Mouse (Mus musculus) midbrain, postnatal 0 days (tissue): ENCODE results near the gene Brca1. TPM values are rescaled to one million over a fixed set of nuclear protein-coding genes. Genes with fewer than 3 reads are reported as not detected.

Experiments used
- ATAC-seq: fragments of 200-750 bp; cut with Nextera tagmentation; 2 replicates; pipeline ENCODE4 v1.8.0; 2017; ENCODE audit warnings: moderate number of reproducible peaks, mild to moderate bottlenecking, moderate TSS enrichment, moderate library complexity; ENCODE audit not compliant: low FRiP score
- DNase-seq: peaks from one replicate; pipeline ENCODE4 v3.0.0-alpha.2; 2015; ENCODE audit warnings: low spot score
- H3K27ac ChIP-seq: fragments of 300-500 bp; sonication (generic); 2 replicates; pipeline ENCODE4 v1.5.1; 2014; ENCODE audit warnings: low read depth, mild to moderate bottlenecking, low read length, mixed read lengths
- H3K27me3 ChIP-seq: fragments of 300-500 bp; sonication (generic); 2 replicates; pipeline ENCODE4 v1.6.1; 2014; ENCODE audit warnings: low read length, control low read depth, mixed read lengths; ENCODE audit not compliant: insufficient read depth
- H3K36me3 ChIP-seq: fragments of 300-500 bp; sonication (generic); 2 replicates; pipeline ENCODE4 v1.6.1; 2014; ENCODE audit warnings: low read length, control low read depth, mixed read lengths; ENCODE audit not compliant: insufficient read depth
- H3K4me1 ChIP-seq: fragments of 300-500 bp; sonication (generic); 2 replicates; pipeline ENCODE4 v1.6.1; 2014; ENCODE audit warnings: mild to moderate bottlenecking, control low read depth, antibody characterized with exemption, low read length, mixed read lengths; ENCODE audit not compliant: insufficient read depth
- H3K4me2 ChIP-seq: fragments of 300-500 bp; sonication (generic); 2 replicates; pipeline ENCODE4 v1.6.1; 2014; ENCODE audit warnings: low read depth, mild to moderate bottlenecking, low read length, mixed read lengths; ENCODE audit not compliant: poor library complexity, severe bottlenecking
- H3K4me3 ChIP-seq: fragments of 300-500 bp; sonication (generic); 2 replicates; pipeline ENCODE4 v1.5.1; 2014; ENCODE audit warnings: low read depth, mild to moderate bottlenecking, low read length, moderate library complexity
- H3K9ac ChIP-seq: fragments of 300-500 bp; sonication (generic); replicated peaks from 2 replicates; pipeline ENCODE4 v1.6.1; 2014; ENCODE audit warnings: mild to moderate bottlenecking, low read length, moderate library complexity, mixed read lengths; ENCODE audit not compliant: poor library complexity, severe bottlenecking
- H3K9me3 ChIP-seq: fragments of 300-500 bp; sonication (generic); 2 replicates; pipeline ENCODE4 v1.6.1; 2016; ENCODE audit warnings: low read length, control low read depth
- CTCF ChIP-seq: IDR thresholded peaks from 2 replicates; pipeline ENCODE4 v1.5.1; 2016; ENCODE audit warnings: antibody characterized with exemption, mild to moderate bottlenecking
- WGBS: fragments of 180-500 bp; shearing (Covaris S2); extraction: QIAGEN DNeasy Blood & Tissue Kit; methylation state at CpG from one replicate; pipeline ENCODE4 v1.1.7; 2014; 5-methylcytosine and 5-hydroxymethylcytosine counted together
- polyA plus RNA-seq: library from polyadenylated mRNA; unstranded; fragments of >200 nt; fragmentation: Nextera tagmentation; extraction: Ambion mirVana; gene quantifications from 2 replicates; pipeline ENCODE4 v1.2.1, GENCODE M21; 2015
- total RNA-seq: library from RNA; depleted of rRNA; stranded (reverse); fragments of >200 nt; gene quantifications from 2 replicates; pipeline ENCODE4 v1.2.3, GENCODE M21; 2014

Brca1 gene
- total and polyA plus RNA-seq, 2 experiments from 2014 or later, result 0.84 to 2.8 TPM

GRCm38 (mm10) chr11:101548526-101548925 is 3.2 kb downstream of the Brca1 start:
- no peak for DNase-seq
- Histone ChIP-seq H3K27me3 (no peaks in the 10 kb centered on the region), H3K27ac (no peak overlapping the region), H3K4me3 (no peak overlapping the region), H3K9ac (no peak overlapping the region), H3K9me3 (no peaks in the 10 kb centered on the region), H3K36me3 (no peaks in the 10 kb centered on the region), H3K4me1 (peaks cover 1% of the 10 kb centered on the region; the same call in 1 of the 2 replicates), H3K4me2 (no peak overlapping the region)
- no peak for ATAC-seq
- no peak for TF ChIP-seq CTCF

- Histone ChIP-seq H3K36me3 (no peaks in the 10 kb centered on the region), H3K4me1 (no peaks in the 10 kb centered on the region), H3K9me3 (no peaks in the 10 kb centered on the region), H3K27me3 (no peaks in the 10 kb centered on the region), H3K9ac (no peak overlapping the region), H3K4me3 (no peak overlapping the region), H3K27ac (no peak overlapping the region), H3K4me2 (no peak overlapping the region)
- ATAC-seq, result no peak
- 82% methylated on average over 1 of the region's 1 CpGs for WGBS
- no peak for DNase-seq
- no peak for TF ChIP-seq CTCF
Observed at GRCm38 (mm10) chr11:101544132-101544531, 7.6 kb downstream of the Brca1 start.

GRCm38 (mm10) chr11:101543533-101543932 is 8.2 kb downstream of the Brca1 start:
- H3K4me2 ChIP-seq, result no peak overlapping the region
- H3K9me3 ChIP-seq, result no peaks in the 10 kb centered on the region
- ATAC-seq (no peak), DNase-seq (no peak)
- no peaks in the 10 kb centered on the region for H3K36me3 ChIP-seq
- WGBS, result 84% methylated on average over 9 of the region's 9 CpGs
- H3K9ac ChIP-seq, result no peak overlapping the region
- no peaks in the 10 kb centered on the region for H3K4me1 ChIP-seq
- H3K27me3 ChIP-seq, result no peaks in the 10 kb centered on the region
- H3K4me3 ChIP-seq, result no peak overlapping the region
- H3K27ac ChIP-seq, result no peak overlapping the region
- no peak for TF ChIP-seq CTCF

GRCm38 (mm10) chr11:101526686-101527085 is 25.1 kb downstream of the Brca1 start:
- DNase-seq (no peak), ATAC-seq (no peak)
- Histone ChIP-seq H3K27me3 (no peaks in the 10 kb centered on the region), H3K4me1 (no peaks in the 10 kb centered on the region), H3K4me2 (no peak overlapping the region), H3K4me3 (no peak overlapping the region), H3K36me3 (no peaks in the 10 kb centered on the region), H3K9me3 (no peaks in the 10 kb centered on the region), H3K9ac (no peak overlapping the region), H3K27ac (no peak overlapping the region)
- WGBS, result 89% methylated on average over 4 of the region's 4 CpGs
- no peak for TF ChIP-seq CTCF

- Histone ChIP-seq H3K4me2 (no peak overlapping the region), H3K36me3 (no peaks in the 10 kb centered on the region), H3K27ac (no peak overlapping the region), H3K9me3 (no peaks in the 10 kb centered on the region), H3K9ac (no peak overlapping the region), H3K4me3 (no peak overlapping the region), H3K4me1 (no peaks in the 10 kb centered on the region), H3K27me3 (no peaks in the 10 kb centered on the region)
- 88% methylated on average over 9 of the region's 9 CpGs for WGBS
- TF ChIP-seq CTCF, result no peak
- DNase-seq, result peak; percentile 64
- ATAC-seq, result no peak
Observed at GRCm38 (mm10) chr11:101525936-101526595, 25.7 kb downstream of the Brca1 start.

- Histone ChIP-seq H3K4me2 (no peak overlapping the region), H3K4me1 (no peaks in the 10 kb centered on the region), H3K9me3 (no peaks in the 10 kb centered on the region), H3K36me3 (no peaks in the 10 kb centered on the region), H3K4me3 (no peak overlapping the region), H3K9ac (no peak overlapping the region), H3K27ac (no peak overlapping the region), H3K27me3 (no peaks in the 10 kb centered on the region)
- peak; percentile 9 for DNase-seq
- WGBS, result 91% methylated on average over 10 of the region's 10 CpGs
- TF ChIP-seq CTCF, result no peak
- ATAC-seq, result no peak
Observed at GRCm38 (mm10) chr11:101525056-101525455, 26.7 kb downstream of the Brca1 start.
